Mouse (Mus musculus) cerebellum, postnatal 36 days (tissue): Measurements from ENCODE around the gene Epb41l4b.
A peak's percentile ranks its signal among the peaks of the same experiment; 100 is the strongest.

Experiments used
- DNase-seq, 2 experiments: peaks; one replicate each; pipeline ENCODE4 v3.0.0; 2021 to 2022; ENCODE audit warnings: mixed read lengths in 2 of 2

The Epb41l4b gene

DNA sequence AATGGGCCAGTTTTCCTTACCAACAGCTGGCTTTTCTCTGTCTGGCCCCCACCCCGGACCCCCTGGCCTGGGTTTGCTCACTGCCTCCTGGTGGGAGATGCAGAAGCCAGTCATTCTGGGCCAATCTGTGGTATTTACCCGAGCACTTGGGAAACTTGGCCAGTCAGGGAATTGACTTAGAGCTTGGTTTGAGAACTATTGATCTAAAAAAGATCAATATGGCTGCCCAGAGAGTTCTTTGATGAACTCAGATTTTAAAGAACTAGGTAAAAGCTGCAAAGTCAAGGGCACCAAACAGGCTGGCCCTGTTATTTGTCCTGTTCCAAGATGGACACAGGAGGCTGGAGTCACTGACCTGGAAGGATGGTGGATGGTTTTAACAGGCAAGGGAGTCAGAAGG is 84.6 kb downstream of the Epb41l4b start:
- DNase-seq: no peak

- no peak for DNase-seq
Observed at GRCm38 (mm10) chr4:57057637-57058036, 85.6 kb downstream of the Epb41l4b start.

GRCm38 (mm10) chr4:57055635-57056034 is 87.6 kb downstream of the Epb41l4b start:
- no peak for DNase-seq

DNA sequence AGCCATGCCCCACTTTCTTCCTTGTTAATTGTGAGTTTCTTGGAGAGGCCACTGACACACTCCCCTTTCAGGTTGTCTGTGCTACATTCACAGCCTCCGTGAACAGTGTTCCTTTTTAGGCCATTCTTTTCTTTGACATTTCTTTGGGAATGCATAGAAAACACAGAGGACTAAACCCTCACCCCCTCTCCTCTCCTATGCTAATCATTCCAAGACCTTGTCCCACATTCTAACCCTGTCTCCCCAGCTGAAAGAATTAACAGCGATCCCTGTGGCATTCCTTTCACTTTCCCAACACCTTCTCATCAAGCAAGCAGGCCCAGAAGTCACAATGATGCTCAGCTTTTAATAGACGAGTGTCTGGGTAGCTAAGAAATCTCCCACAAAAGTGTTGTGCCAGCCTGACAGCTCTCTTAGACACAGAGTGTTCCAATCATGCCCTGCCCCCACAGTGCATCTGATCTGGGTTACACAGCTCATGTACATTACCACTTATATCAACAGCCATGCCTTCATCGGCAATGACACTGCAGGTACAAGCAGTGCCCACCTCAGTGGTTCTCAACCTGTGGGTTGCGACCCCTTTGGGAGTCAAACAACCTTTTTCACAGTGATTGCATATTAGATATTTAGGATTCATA is 93.8 kb downstream of the Epb41l4b start:
- no peak for DNase-seq

DNA sequence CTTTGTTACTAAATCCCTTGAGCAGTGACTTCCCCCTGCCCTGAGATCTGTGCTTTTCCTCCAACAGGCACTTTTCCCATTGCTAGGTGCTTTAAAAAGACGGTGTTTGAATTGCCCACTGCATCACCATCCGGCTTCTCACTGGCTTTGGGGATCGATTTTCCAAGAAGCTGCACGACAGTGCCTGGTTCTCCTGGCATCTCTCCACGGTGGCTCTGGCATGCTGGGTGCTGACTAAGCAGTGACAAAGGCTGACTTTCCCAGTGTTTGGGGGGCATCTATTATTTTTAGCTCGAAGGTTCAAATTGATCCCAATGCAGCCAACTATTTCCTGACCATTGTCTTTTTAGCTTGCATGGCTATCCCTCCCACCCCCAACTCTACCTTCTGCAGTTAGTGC is 94.7 kb downstream of the Epb41l4b start:
- DNase-seq: peak; percentile 68

GRCm38 (mm10) chr4:57046160-57046571 is 97.1 kb downstream of the Epb41l4b start:
- DNase-seq: peak; percentile 95 to 98

DNA sequence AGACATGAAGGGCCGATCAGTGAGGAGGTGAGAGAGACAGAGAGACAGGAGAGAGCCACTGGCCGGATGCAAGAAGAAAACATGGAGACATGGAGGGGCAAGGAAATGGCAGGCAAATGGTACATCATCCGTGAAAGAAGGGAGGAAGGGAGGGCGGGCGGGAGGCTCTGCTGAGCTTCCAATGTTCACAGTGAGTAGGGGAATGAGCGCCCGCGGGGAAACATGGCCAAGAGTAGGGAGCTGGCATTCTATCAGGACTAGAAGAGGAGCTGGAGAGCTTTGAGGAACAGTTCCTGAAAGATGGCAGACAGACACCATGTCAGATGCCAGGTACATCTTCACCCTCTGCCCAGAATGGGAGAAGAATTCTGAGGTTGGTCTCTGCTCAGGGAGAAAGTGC is 99.6 kb downstream of the Epb41l4b start:
- peak; percentile 56 to 60 for DNase-seq

GRCm38 (mm10) chr4:57041661-57042060 is 101.6 kb downstream of the Epb41l4b start:
- DNase-seq: no peak

- DNase-seq: no peak
Observed at GRCm38 (mm10) chr4:57041211-57041610, 102.0 kb downstream of the Epb41l4b start.

- no peak for DNase-seq
Observed at GRCm38 (mm10) chr4:57040481-57040880, 102.8 kb downstream of the Epb41l4b start.

- DNase-seq: peak; percentile 76
Observed at GRCm38 (mm10) chr4:57039127-57040031, 103.9 kb downstream of the Epb41l4b start.

GRCm38 (mm10) chr4:57037554-57037953 is 105.7 kb downstream of the Epb41l4b start:
- DNase-seq: no peak

- no peak for DNase-seq
Observed at GRCm38 (mm10) chr4:57034169-57034568, 109.1 kb downstream of the Epb41l4b start.

- no peak for DNase-seq
Observed at GRCm38 (mm10) chr4:57031440-57031839, 111.8 kb downstream of the Epb41l4b start.

- DNase-seq: no peak
Observed at GRCm38 (mm10) chr4:57027954-57028353, 115.3 kb downstream of the Epb41l4b start.

GRCm38 (mm10) chr4:57023527-57023926 is 119.7 kb downstream of the Epb41l4b start:
- no peak for DNase-seq

- DNase-seq: no peak
Observed at GRCm38 (mm10) chr4:57021288-57021687, 121.9 kb downstream of the Epb41l4b start.

GRCm38 (mm10) chr4:57017229-57017628 is 126.0 kb downstream of the Epb41l4b start:
- DNase-seq: peak; percentile 83 to 84

DNA sequence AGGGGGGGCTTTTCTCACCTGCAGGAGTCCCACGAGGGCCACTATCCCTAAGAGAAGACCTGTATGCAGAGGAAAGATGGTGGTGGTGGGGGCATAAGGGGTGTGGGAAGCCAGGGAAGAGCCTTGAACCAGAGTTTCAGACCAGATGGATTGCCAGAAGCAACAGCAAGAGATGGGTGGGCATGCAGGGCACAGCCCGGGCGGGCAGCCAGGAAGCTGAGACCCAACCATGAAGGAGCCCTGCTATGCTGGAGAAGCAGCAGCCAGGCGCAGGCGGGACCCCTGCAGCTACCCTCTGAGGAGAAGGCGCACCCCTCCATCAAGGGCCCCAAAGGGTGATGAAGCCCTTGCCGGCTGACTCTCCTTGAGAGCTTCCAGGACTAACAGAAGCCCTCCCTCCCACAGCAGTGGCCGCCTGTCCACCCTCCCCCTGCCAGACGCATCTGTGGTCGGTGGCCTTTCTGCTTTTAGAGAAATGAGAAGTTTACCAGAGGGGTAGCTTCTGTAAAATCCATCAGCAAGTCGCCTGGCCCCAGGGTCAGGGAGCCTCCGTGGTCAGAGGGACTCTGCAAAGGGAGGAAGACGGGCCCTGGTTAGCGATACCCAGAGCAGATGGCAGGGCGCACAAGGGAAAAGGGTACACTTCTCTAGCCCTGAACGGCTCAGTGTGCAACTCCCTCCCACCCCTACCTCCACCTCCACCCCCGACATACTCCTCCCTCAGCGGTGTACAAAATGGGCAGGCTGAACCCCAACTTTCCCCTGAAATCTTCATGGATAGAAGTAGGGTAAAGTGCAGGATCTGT is 126.7 kb downstream of the Epb41l4b start:
- DNase-seq: no peak

- DNase-seq: no peak
Observed at GRCm38 (mm10) chr4:57015032-57015431, 128.2 kb downstream of the Epb41l4b start.

GRCm38 (mm10) chr4:57011454-57012046 is 131.7 kb downstream of the Epb41l4b start:
- DNase-seq: no peak

DNA sequence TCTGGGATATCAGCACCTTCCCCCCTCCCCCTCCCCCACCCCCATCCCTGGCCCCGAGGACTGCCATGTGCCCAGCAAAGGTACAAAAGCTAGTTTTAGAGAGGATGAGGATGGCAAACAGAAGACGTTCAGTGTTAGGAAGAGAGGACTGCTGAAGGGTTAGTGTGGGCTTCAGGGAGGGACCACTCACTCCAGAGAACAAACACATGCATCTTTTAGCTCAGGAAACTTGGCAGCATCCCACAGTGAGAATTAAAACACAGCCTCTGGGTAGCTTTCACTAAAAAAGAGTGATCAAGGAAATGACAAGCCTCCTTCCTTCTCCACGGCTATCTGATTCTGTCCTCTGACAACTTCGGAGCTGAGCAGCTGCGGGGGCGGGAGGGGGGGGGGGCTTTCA is 132.3 kb downstream of the Epb41l4b start:
- DNase-seq: no peak

DNA sequence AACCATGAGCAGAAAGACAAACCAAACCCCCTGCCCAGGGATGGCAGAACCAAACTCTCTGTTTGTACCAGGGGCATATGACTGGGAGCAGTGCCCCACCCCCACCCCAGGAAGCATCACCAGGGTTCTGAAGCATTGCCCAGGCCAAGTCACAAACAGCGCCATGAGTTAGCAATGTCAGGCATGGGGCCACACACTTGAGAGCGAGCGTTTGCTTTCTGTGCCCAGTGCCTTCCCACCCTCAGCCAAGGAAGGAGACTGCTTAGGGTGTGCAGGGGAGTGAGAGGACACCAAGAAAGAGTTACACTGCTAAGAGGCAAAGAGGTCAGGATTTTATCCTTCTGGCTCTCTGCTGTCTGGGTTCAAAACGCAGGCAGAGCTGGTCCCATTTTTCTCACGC is 132.8 kb downstream of the Epb41l4b start:
- DNase-seq: no peak
